In genomic region chr1:40278720-40279119, GRCm38 (mm10) we compare ENCODE assay signal across 26 mouse cellular contexts. TPM values are rescaled to one million over a fixed set of nuclear protein-coding genes. Genes with fewer than 3 reads are reported as not detected.
A peak's percentile ranks its signal among the peaks of the same experiment; 100 is the strongest.
DNase-seq lines count a peak whose midpoint lies in the region; ATAC-seq and TF ChIP-seq lines count a peak whose summit lies in the region.
"Had no signal": no experiment of that assay in that cellular context is flagged by ENCODE, and none has a peak within 500 bp of the region (broad histone marks: within the 10 kb centered on the region; RNA-seq: fewer than 3 reads in every experiment).

No protein-coding gene starts in this region.

- H3K4me1 ChIP-seq in limb, embryonic 15.5 days: peaks cover 12% of the 10 kb centered on the region; the same call in 1 of the 2 replicates
- H3K4me1 ChIP-seq in limb, embryonic 10.5 days: no peaks in the 10 kb centered on the region
- H3K4me1 ChIP-seq in embryonic facial prominence, embryonic 15.5 days: peaks cover 30% of the 10 kb centered on the region
- H3K4me1 ChIP-seq in stomach, embryonic 14.5 days (ENCODE audit: control insufficient read depth, insufficient read depth, low read length): no peaks in the 10 kb centered on the region
- H3K4me1 ChIP-seq in stomach, postnatal 0 days (replicated peaks; ENCODE audit: control insufficient read depth, insufficient read depth): peaks cover 3% of the 10 kb centered on the region; the same call in 1 of the 2 replicates
- H3K4me1 ChIP-seq: forebrain, embryonic 12.5 days; forebrain, embryonic 15.5 days; heart, embryonic 12.5 days; hindbrain, embryonic 10.5 days; hindbrain, embryonic 13.5 days; intestine, embryonic 15.5 days had no signal

- 0 out of 2 replicates have a peak overlapping the region, but pooled peaks have one; percentile 47 for H3K27ac ChIP-seq in limb, embryonic 15.5 days
- H3K27ac ChIP-seq in limb, embryonic 10.5 days: no peak overlapping the region
- peak overlapping the region; percentile 29 for H3K27ac ChIP-seq in embryonic facial prominence, embryonic 15.5 days (replicated peaks)
- peak overlapping the region; percentile 13; the same call in 1 of the 2 replicates for H3K27ac ChIP-seq in stomach, embryonic 14.5 days (ENCODE audit: low read length)
- peak overlapping the region; percentile 3; the same call in 1 of the 2 replicates for H3K27ac ChIP-seq in stomach, postnatal 0 days (replicated peaks)
- H3K27ac ChIP-seq: forebrain, embryonic 12.5 days; forebrain, embryonic 15.5 days; heart, embryonic 15.5 days; hindbrain, embryonic 10.5 days; hindbrain, embryonic 13.5 days; intestine, embryonic 15.5 days had no signal

- WGBS in limb, embryonic 15.5 days: 68% methylated on average over 2 of the region's 2 CpGs
- WGBS in limb, embryonic 10.5 days: 87% methylated on average over 2 of the region's 2 CpGs
- WGBS in embryonic facial prominence, embryonic 15.5 days: 68% methylated on average over 2 of the region's 2 CpGs
- 84% methylated on average over 2 of the region's 2 CpGs for WGBS in stomach, embryonic 14.5 days
- 88% methylated on average over 2 of the region's 2 CpGs for WGBS in stomach, postnatal 0 days

- H3K9me3 ChIP-seq in limb, embryonic 15.5 days: no peaks in the 10 kb centered on the region
- no peaks in the 10 kb centered on the region for H3K9me3 ChIP-seq in limb, embryonic 10.5 days (replicated peaks)
- H3K9me3 ChIP-seq in embryonic facial prominence, embryonic 15.5 days (replicated peaks): no peaks in the 10 kb centered on the region
- no peaks in the 10 kb centered on the region for H3K9me3 ChIP-seq in stomach, embryonic 14.5 days (ENCODE audit: control insufficient read depth, low read depth, low read length)
- no peaks in the 10 kb centered on the region for H3K9me3 ChIP-seq in stomach, postnatal 0 days (ENCODE audit: control insufficient read depth, low read length)
- H3K9me3 ChIP-seq: forebrain, embryonic 12.5 days; forebrain, embryonic 15.5 days; heart, embryonic 12.5 days; heart, embryonic 15.5 days; hindbrain, embryonic 10.5 days; hindbrain, embryonic 13.5 days; intestine, embryonic 15.5 days had no signal

- H3K4me2 ChIP-seq in limb, embryonic 15.5 days: no peak overlapping the region
- no peak overlapping the region for H3K4me2 ChIP-seq in embryonic facial prominence, embryonic 15.5 days (replicated peaks)
- H3K4me2 ChIP-seq in stomach, embryonic 14.5 days (replicated peaks; ENCODE audit: low read depth, low read length): no peak overlapping the region
- no peak overlapping the region for H3K4me2 ChIP-seq in stomach, postnatal 0 days (replicated peaks; ENCODE audit: low read depth)
- H3K4me2 ChIP-seq: forebrain, embryonic 12.5 days; forebrain, embryonic 15.5 days; heart, embryonic 12.5 days; heart, embryonic 15.5 days; hindbrain, embryonic 13.5 days; intestine, embryonic 15.5 days had no signal

- no peak for TF ChIP-seq EP300 in stomach, postnatal 0 days (optimal IDR thresholded peaks at IDR 0.05)

- no peak for DNase-seq in limb, embryonic 10.5 days (ENCODE audit: low spot score)
- no peak for DNase-seq in stomach, postnatal 0 days (ENCODE audit: low spot score)
- DNase-seq in adrenal gland, postnatal 4 days (ENCODE audit: low spot score in 2 of 2): no peak
- DNase-seq in thymus, postnatal 36 days: no peak
- DNase-seq: adrenal gland, postnatal 10 days; adrenal gland, postnatal 36 days; cerebellum, adult 11 months; cerebellum, adult 2 months; cerebellum, adult 9-11 months; cerebellum, postnatal 25 days; gastrocnemius, postnatal 10 days; gastrocnemius, postnatal 36 days; heart, postnatal 10 days; heart, postnatal 36 days had no signal

- ATAC-seq in limb, embryonic 15.5 days (ENCODE audit: insufficient number of reproducible peaks, low FRiP score, low TSS enrichment, low read depth): no peak
- ATAC-seq in embryonic facial prominence, embryonic 15.5 days (ENCODE audit: insufficient number of reproducible peaks, low FRiP score, low TSS enrichment, low read depth): no peak
- ATAC-seq in stomach, embryonic 14.5 days (ENCODE audit: insufficient number of reproducible peaks, insufficient read depth, low FRiP score, low read depth): no peak
- ATAC-seq in stomach, postnatal 0 days (ENCODE audit: low FRiP score, low TSS enrichment): no peak
- ATAC-seq: activated CD4-positive, CD25-positive, alpha-beta regulatory T cell, adult 4 months; forebrain, embryonic 15.5 days; hindbrain, embryonic 16.5 days had no signal

- no peak overlapping the region for H3K4me3 ChIP-seq in limb, embryonic 15.5 days
- H3K4me3 ChIP-seq in limb, embryonic 10.5 days: no peak overlapping the region
- no peak overlapping the region for H3K4me3 ChIP-seq in embryonic facial prominence, embryonic 15.5 days (replicated peaks)
- H3K4me3 ChIP-seq in stomach, embryonic 14.5 days (ENCODE audit: low read depth, low read length): no peak overlapping the region
- H3K4me3 ChIP-seq in stomach, postnatal 0 days (ENCODE audit: low read depth, low read length): no peak overlapping the region
- H3K4me3 ChIP-seq: forebrain, embryonic 12.5 days; forebrain, embryonic 15.5 days; heart, embryonic 12.5 days; heart, embryonic 15.5 days; hindbrain, embryonic 10.5 days; hindbrain, embryonic 13.5 days; intestine, embryonic 15.5 days had no signal

- H3K9ac ChIP-seq in limb, embryonic 15.5 days: no peak overlapping the region
- H3K9ac ChIP-seq in embryonic facial prominence, embryonic 15.5 days: no peak overlapping the region
- no peak overlapping the region for H3K9ac ChIP-seq in stomach, embryonic 14.5 days (replicated peaks; ENCODE audit: low read depth, low read length)
- no peak overlapping the region for H3K9ac ChIP-seq in stomach, postnatal 0 days (ENCODE audit: low read length)
- H3K9ac ChIP-seq: forebrain, embryonic 12.5 days; forebrain, embryonic 15.5 days; heart, embryonic 12.5 days; heart, embryonic 15.5 days; hindbrain, embryonic 13.5 days; intestine, embryonic 15.5 days had no signal

- no peak for TF ChIP-seq CTCF in stomach, postnatal 0 days (IDR thresholded peaks at IDR 0.05; ENCODE audit: low read depth)

- no peaks in the 10 kb centered on the region for H3K36me3 ChIP-seq in limb, embryonic 15.5 days
- H3K36me3 ChIP-seq in limb, embryonic 10.5 days: no peaks in the 10 kb centered on the region
- H3K36me3 ChIP-seq in embryonic facial prominence, embryonic 15.5 days: no peaks in the 10 kb centered on the region
- no peaks in the 10 kb centered on the region for H3K36me3 ChIP-seq in stomach, embryonic 14.5 days (ENCODE audit: control insufficient read depth, insufficient read depth, low read length)
- no peaks in the 10 kb centered on the region; the same call in 1 of the 2 replicates for H3K36me3 ChIP-seq in stomach, postnatal 0 days (ENCODE audit: control insufficient read depth, insufficient read depth, low read length)
- H3K36me3 ChIP-seq: forebrain, embryonic 12.5 days; forebrain, embryonic 15.5 days; heart, embryonic 15.5 days; hindbrain, embryonic 10.5 days; hindbrain, embryonic 13.5 days; intestine, embryonic 15.5 days had no signal

- no peaks in the 10 kb centered on the region for H3K27me3 ChIP-seq in limb, embryonic 15.5 days
- H3K27me3 ChIP-seq in limb, embryonic 10.5 days (ENCODE audit: low read depth, poor library complexity, severe bottlenecking): no peaks in the 10 kb centered on the region
- H3K27me3 ChIP-seq in embryonic facial prominence, embryonic 15.5 days: no peaks in the 10 kb centered on the region
- no peaks in the 10 kb centered on the region for H3K27me3 ChIP-seq in stomach, embryonic 14.5 days (ENCODE audit: control insufficient read depth, insufficient read depth, low read length)
- H3K27me3 ChIP-seq in stomach, postnatal 0 days (ENCODE audit: control insufficient read depth, insufficient read depth, low read length): no peaks in the 10 kb centered on the region
- H3K27me3 ChIP-seq: forebrain, embryonic 12.5 days; forebrain, embryonic 15.5 days; heart, embryonic 12.5 days; heart, embryonic 15.5 days; hindbrain, embryonic 13.5 days; intestine, embryonic 15.5 days had no signal

RNA-seq across cellular contexts. Expression of gene Il1rl2, which starts 45.7 kb away (rescaled TPM):
- polyA plus RNA-seq in limb, embryonic 15.5 days (2015; fragmentation: Nextera tagmentation; extraction: Ambion mirVana): 9.7 and 10.1 TPM in 2 replicates
- 1.3 and 1.5 TPM in 2 replicates for polyA plus RNA-seq in limb, embryonic 10.5 days (2016; fragmentation: Nextera tagmentation; extraction: Ambion mirVana)
- polyA plus RNA-seq in embryonic facial prominence, embryonic 15.5 days (2015; fragmentation: Nextera tagmentation; extraction: Ambion mirVana): 14.1 and 15.5 TPM in 2 replicates
- polyA plus RNA-seq in stomach, embryonic 14.5 days (2014; fragmentation: Nextera tagmentation; extraction: Ambion mirVana): 2.9 and 3.2 TPM in 2 replicates
- polyA plus RNA-seq in stomach, postnatal 0 days (2015; fragmentation: Nextera tagmentation; extraction: Ambion mirVana): 6.1 and 6.8 TPM in 2 replicates
- total RNA-seq in adrenal gland, postnatal 4 days (2021): 1 to 10 TPM; 4.5 to 5.8 TPM

RNA-seq across cellular contexts. Expression of gene Il1r1, which starts 53.8 kb away (rescaled TPM):
- 10.4 and 10.6 TPM in 2 replicates for polyA plus RNA-seq in limb, embryonic 15.5 days (2015; fragmentation: Nextera tagmentation; extraction: Ambion mirVana)
- polyA plus RNA-seq in limb, embryonic 10.5 days (2016; fragmentation: Nextera tagmentation; extraction: Ambion mirVana): 0.51 and 0.60 TPM in 2 replicates
- polyA plus RNA-seq in embryonic facial prominence, embryonic 15.5 days (2015; fragmentation: Nextera tagmentation; extraction: Ambion mirVana): 10.3 and 10.9 TPM in 2 replicates
- polyA plus RNA-seq in stomach, embryonic 14.5 days (2014; fragmentation: Nextera tagmentation; extraction: Ambion mirVana): 8.3 and 9.7 TPM in 2 replicates
- polyA plus RNA-seq in stomach, postnatal 0 days (2015; fragmentation: Nextera tagmentation; extraction: Ambion mirVana): 7.3 TPM in 2 replicates
- 1 to 10 TPM; 8.2 to 8.8 TPM for total RNA-seq in adrenal gland, postnatal 4 days (2021)
